Mouse (Mus musculus) stomach, postnatal 0 days (tissue): ENCODE measurements at regions not wholly inside any gene's neighbourhood (a gene's known extent, or its start where the extent isn't known, plus 50 kb on each side); places are given as distances from the start of the nearest gene placed in this dataset.

Experiments
- CTCF ChIP-seq: IDR thresholded peaks from 2 replicates; pipeline ENCODE4 v1.5.1; 2016; ENCODE audit warnings: antibody characterized with exemption, low read depth, mild to moderate bottlenecking, moderate library complexity
- EP300 ChIP-seq: optimal IDR thresholded peaks from 2 replicates; pipeline ENCODE3; 2016; ENCODE audit warnings: antibody characterized with exemption

- no peak for TF ChIP-seq CTCF
- no peak for TF ChIP-seq EP300
Observed at GRCm38 (mm10) chr3:120011861-120012260, 227.6 kb upstream of the Ptbp2 start.
